Mouse (Mus musculus) hindbrain, embryonic 10.5 days (tissue): ENCODE results near the gene Tfpi. TPM values are rescaled to one million over a fixed set of nuclear protein-coding genes. Genes with fewer than 3 reads are reported as not detected.

Experiments used
- polyA plus RNA-seq: library from polyadenylated mRNA; unstranded; fragments of >200 nt; fragmentation: Nextera tagmentation; extraction: Ambion mirVana; gene quantifications from 2 replicates; pipeline ENCODE4 v1.2.1, GENCODE M21; 2016

Gene Tfpi
- polyA plus RNA-seq, 1 experiment from 2014 or later, result 18.2 TPM

Other genes starting within 250 kb of the Tfpi start
- gene Calcrl, start 51.4 kb downstream of the Tfpi start, polyA plus RNA-seq, result 12.9 and 13.1 TPM in 2 replicates
- 33.2 and 39.7 TPM in 2 replicates for gene Ctnnd1, start 174.0 kb upstream of the Tfpi start, polyA plus RNA-seq
- gene Btbd18, start 182.3 kb upstream of the Tfpi start, polyA plus RNA-seq, result 0.25 and 0.31 TPM in 2 replicates
- 515 and 539 TPM in 2 replicates for gene Selenoh, start 194.0 kb upstream of the Tfpi start, polyA plus RNA-seq
- gene Gm28635, start 201.3 kb upstream of the Tfpi start, polyA plus RNA-seq, result not detected in 2 replicates
- 47.1 and 47.6 TPM in 2 replicates for gene Med19, start 201.6 kb upstream of the Tfpi start, polyA plus RNA-seq
- gene Tmx2, start 202.4 kb upstream of the Tfpi start, polyA plus RNA-seq, result 151 and 167 TPM in 2 replicates
- 25.4 and 26.7 TPM in 2 replicates for gene Zdhhc5, start 238.4 kb upstream of the Tfpi start, polyA plus RNA-seq